Comparison of ENCODE assay signal across 16 mouse cellular contexts in the genomic region with DNA sequence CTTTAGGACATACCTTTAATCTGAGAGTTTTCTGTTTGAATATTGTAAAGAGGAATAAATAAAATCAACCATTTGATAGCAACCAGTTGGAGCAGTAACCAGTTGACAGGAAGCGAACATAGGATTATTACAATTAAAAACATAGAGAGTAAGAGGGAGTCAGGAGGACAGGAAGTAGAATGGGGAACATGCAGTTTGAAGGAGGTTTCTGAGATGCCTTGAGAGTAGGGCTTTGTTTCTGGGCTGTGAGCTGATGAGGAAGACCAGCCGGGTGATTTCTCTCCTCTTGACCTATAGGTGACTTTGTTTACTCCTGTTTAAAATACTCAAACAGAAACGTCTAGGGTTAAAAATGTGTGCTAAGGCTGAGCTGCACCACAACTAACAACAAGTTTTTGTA.
"Had no signal": no experiment of that assay in that cellular context is flagged by ENCODE, and none has a peak within 500 bp of the region (broad histone marks: within the 10 kb centered on the region; RNA-seq: fewer than 3 reads in every experiment).

No protein-coding gene starts in this region.

- ATAC-seq: liver, embryonic 12.5 days; liver, postnatal 0 days; lung, postnatal 0 days; midbrain, embryonic 13.5 days; midbrain, embryonic 15.5 days; midbrain, embryonic 16.5 days had no signal

- DNase-seq: liver; liver, embryonic 13.5 days; liver, postnatal 0 days; lung, adult 18-20 months; lung, adult 2 months; lung, embryonic 14.5 days; lung, postnatal 10 days; lung, postnatal 14 days; lung, postnatal 36 days; lung, postnatal 4 days; midbrain, embryonic 14.5 days had no signal
